Mouse (Mus musculus) CD4-positive naive resting alpha-beta T cell, adult 57 days (primary cell): ENCODE results near the gene Olfr1381. TPM values are rescaled to one million over a fixed set of nuclear protein-coding genes. Genes with fewer than 3 reads are reported as not detected.

ENCODE experiments used
- total RNA-seq: library from RNA; stranded (reverse); gene quantifications from one replicate; pipeline ENCODE4 v1.2.4, GENCODE M21; 2023

Gene Olfr1381
- not detected for total RNA-seq

GRCm38 (mm10) chr11:49543149-49543548 lies at the start of gene Olfr1381:
Gene Olfr1381 (plus strand): TSS chr11:49543449.

GRCm38 (mm10) chr11:49519348-49519747 lies 23.9 kb upstream of the Olfr1381 start, which contains the start of gene Olfr1383:
Gene Olfr1383 (plus strand): TSS chr11:49519648.

GRCm38 (mm10) chr11:49527947-49528346 lies 15.3 kb upstream of the Olfr1381 start, which contains the start of gene Olfr1382:
Gene Olfr1382 (plus strand): TSS chr11:49528247.

GRCm38 (mm10) chr11:49556578-49556977 lies 13.3 kb downstream of the Olfr1381 start, which contains the start of gene Olfr1380:
Gene Olfr1380 (plus strand): TSS chr11:49556878.

Other genes with a start within 250 kb of the Olfr1381 start
- not detected for gene Olfr10, start 238.7 kb upstream of the Olfr1381 start, total RNA-seq
- not detected for gene Olfr1391, start 220.7 kb upstream of the Olfr1381 start, total RNA-seq
- gene Olfr1390, start 208.3 kb upstream of the Olfr1381 start, total RNA-seq, result not detected
- not detected for gene Olfr1389, start 120.4 kb upstream of the Olfr1381 start, total RNA-seq
- 0.33 TPM for gene Olfr1388, start 106.8 kb upstream of the Olfr1381 start, total RNA-seq
- gene Olfr1387, start 88.1 kb upstream of the Olfr1381 start, total RNA-seq, result not detected
- gene Olfr1386, start 78.4 kb upstream of the Olfr1381 start, total RNA-seq, result not detected
- not detected for gene Olfr1385, start 54.4 kb upstream of the Olfr1381 start, total RNA-seq
- gene Olfr1384, start 36.7 kb upstream of the Olfr1381 start, total RNA-seq, result not detected
- gene Olfr1383, start 23.8 kb upstream of the Olfr1381 start, total RNA-seq, result not detected
- not detected for gene Olfr1382, start 15.2 kb upstream of the Olfr1381 start, total RNA-seq
- not detected for gene Olfr1380, start 13.4 kb downstream of the Olfr1381 start, total RNA-seq
- 0.27 TPM for gene Flt4, start 65.8 kb downstream of the Olfr1381 start, total RNA-seq
- gene Scgb3a1, start 120.2 kb downstream of the Olfr1381 start, total RNA-seq, result not detected
- gene Cnot6, start 169.3 kb downstream of the Olfr1381 start, total RNA-seq, result 87.1 TPM